Mouse (Mus musculus): ENCODE data around the gene Samd4. TPM values are rescaled to one million over a fixed set of nuclear protein-coding genes. Genes with fewer than 3 reads are reported as not detected.

The Samd4 gene
- polyA plus RNA-seq, 1 experiment, result 54.3 TPM

- TF ChIP-seq POLR2A (IDR thresholded peaks at IDR 0.05; ENCODE audit: low read depth, low read length), result no peak
- no peak for TF ChIP-seq CTCF (IDR thresholded peaks at IDR 0.05; ENCODE audit: borderline replicate concordance, insufficient read depth, low read length)
- Histone ChIP-seq H3K27ac (ENCODE audit: insufficient read depth, low read length) (no peak overlapping the region), H3K4me1 (ENCODE audit: control insufficient read depth, insufficient read depth, low read length) (peaks cover 13% of the 10 kb centered on the region; the same call in 1 of the 2 replicates), H3K4me3 (ENCODE audit: insufficient read depth, low read length) (no peak overlapping the region)
Measured at GRCm38 (mm10) chr14:47027431-47028118, 144.9 kb downstream of the Samd4 start.

GRCm38 (mm10) chr14:47031542-47031941, 148.9 kb downstream of the Samd4 start:
- Histone ChIP-seq H3K4me1 (ENCODE audit: control insufficient read depth, insufficient read depth, low read length) (peaks cover 22% of the 10 kb centered on the region), H3K27ac (ENCODE audit: insufficient read depth, low read length) (no peak overlapping the region; the same call in 1 of the 2 replicates), H3K4me3 (ENCODE audit: insufficient read depth, low read length) (no peak overlapping the region)
- TF ChIP-seq POLR2A (IDR thresholded peaks at IDR 0.05; ENCODE audit: low read depth, low read length) (no peak), CTCF (IDR thresholded peaks at IDR 0.05; ENCODE audit: borderline replicate concordance, insufficient read depth, low read length) (no peak)

- Histone ChIP-seq H3K27ac (ENCODE audit: insufficient read depth, low read length) (no peak overlapping the region), H3K4me1 (ENCODE audit: control insufficient read depth, insufficient read depth, low read length) (peaks cover 22% of the 10 kb centered on the region), H3K4me3 (ENCODE audit: insufficient read depth, low read length) (no peak overlapping the region)
- TF ChIP-seq CTCF (IDR thresholded peaks at IDR 0.05; ENCODE audit: borderline replicate concordance, insufficient read depth, low read length) (no peak), POLR2A (IDR thresholded peaks at IDR 0.05; ENCODE audit: low read depth, low read length) (no peak)
Measured at GRCm38 (mm10) chr14:47032140-47032539, 149.5 kb downstream of the Samd4 start.

- TF ChIP-seq CTCF (IDR thresholded peaks at IDR 0.05; ENCODE audit: borderline replicate concordance, insufficient read depth, low read length) (no peak), POLR2A (IDR thresholded peaks at IDR 0.05; ENCODE audit: low read depth, low read length) (no peak)
- Histone ChIP-seq H3K4me3 (ENCODE audit: insufficient read depth, low read length) (no peak overlapping the region), H3K27ac (ENCODE audit: insufficient read depth, low read length) (peak overlapping the region; percentile 69; the same call in 1 of the 2 replicates), H3K4me1 (ENCODE audit: control insufficient read depth, insufficient read depth, low read length) (peaks cover 22% of the 10 kb centered on the region)
Measured at GRCm38 (mm10) chr14:47033423-47033822, 150.8 kb downstream of the Samd4 start.

GRCm38 (mm10) chr14:47041699-47042098, 159.0 kb downstream of the Samd4 start:
- TF ChIP-seq CTCF (IDR thresholded peaks at IDR 0.05; ENCODE audit: borderline replicate concordance, insufficient read depth, low read length) (no peak), POLR2A (IDR thresholded peaks at IDR 0.05; ENCODE audit: low read depth, low read length) (no peak)
- peaks cover 2% of the 10 kb centered on the region for H3K4me1 ChIP-seq (ENCODE audit: control insufficient read depth, insufficient read depth, low read length)
- H3K27ac ChIP-seq (ENCODE audit: insufficient read depth, low read length), result no peak overlapping the region
- H3K4me3 ChIP-seq (ENCODE audit: insufficient read depth, low read length), result no peak overlapping the region

GRCm38 (mm10) chr14:47049051-47049450, 166.4 kb downstream of the Samd4 start:
- no peak overlapping the region for H3K4me3 ChIP-seq (ENCODE audit: insufficient read depth, low read length)
- H3K27ac ChIP-seq (ENCODE audit: insufficient read depth, low read length), result no peak overlapping the region
- TF ChIP-seq POLR2A (IDR thresholded peaks at IDR 0.05; ENCODE audit: low read depth, low read length) (no peak), CTCF (IDR thresholded peaks at IDR 0.05; ENCODE audit: borderline replicate concordance, insufficient read depth, low read length) (no peak)
- H3K4me1 ChIP-seq (ENCODE audit: control insufficient read depth, insufficient read depth, low read length), result no peaks in the 10 kb centered on the region

GRCm38 (mm10) chr14:47051743-47052610, 169.3 kb downstream of the Samd4 start:
- no peak overlapping the region for H3K4me3 ChIP-seq (ENCODE audit: insufficient read depth, low read length)
- H3K4me1 ChIP-seq (ENCODE audit: control insufficient read depth, insufficient read depth, low read length), result no peaks in the 10 kb centered on the region
- no peak overlapping the region for H3K27ac ChIP-seq (ENCODE audit: insufficient read depth, low read length)
- TF ChIP-seq POLR2A (IDR thresholded peaks at IDR 0.05; ENCODE audit: low read depth, low read length), result no peak
- no peak for TF ChIP-seq CTCF (IDR thresholded peaks at IDR 0.05; ENCODE audit: borderline replicate concordance, insufficient read depth, low read length)

- H3K27ac ChIP-seq (ENCODE audit: insufficient read depth, low read length), result no peak overlapping the region
Measured at GRCm38 (mm10) chr14:47053101-47053500, 170.4 kb downstream of the Samd4 start.

GRCm38 (mm10) chr14:47053824-47054223, 171.2 kb downstream of the Samd4 start:
- TF ChIP-seq CTCF (IDR thresholded peaks at IDR 0.05; ENCODE audit: borderline replicate concordance, insufficient read depth, low read length), result no peak
- no peak for TF ChIP-seq POLR2A (IDR thresholded peaks at IDR 0.05; ENCODE audit: low read depth, low read length)

More at GRCm38 (mm10) chr14:47053101-47053500, 170.4 kb downstream of the Samd4 start:
- Histone ChIP-seq H3K4me1 (ENCODE audit: control insufficient read depth, insufficient read depth, low read length) (no peaks in the 10 kb centered on the region), H3K4me3 (ENCODE audit: insufficient read depth, low read length) (no peak overlapping the region)
- TF ChIP-seq CTCF (IDR thresholded peaks at IDR 0.05; ENCODE audit: borderline replicate concordance, insufficient read depth, low read length) (no peak), POLR2A (IDR thresholded peaks at IDR 0.05; ENCODE audit: low read depth, low read length) (no peak)

More at GRCm38 (mm10) chr14:47053824-47054223, 171.2 kb downstream of the Samd4 start:
- no peak overlapping the region for H3K27ac ChIP-seq (ENCODE audit: insufficient read depth, low read length)
- H3K4me1 ChIP-seq (ENCODE audit: control insufficient read depth, insufficient read depth, low read length), result peaks cover 4% of the 10 kb centered on the region; the same call in 1 of the 2 replicates
- H3K4me3 ChIP-seq (ENCODE audit: insufficient read depth, low read length), result no peak overlapping the region
